Mouse (Mus musculus) cerebellum, adult 2 months (tissue): ENCODE data around the gene Lrrc1. TPM values are rescaled to one million over a fixed set of nuclear protein-coding genes. Genes with fewer than 3 reads are reported as not detected.

Source experiments
- DNase-seq, 2 experiments: peaks; one replicate each; pipeline ENCODE4 v3.0.0; 2021
- H3K27ac ChIP-seq: fragments of 200-500 bp; 2 replicates; pipeline ENCODE4 v1.5.1; 2012; ENCODE audit warnings: low read length, control low read depth, inconsistent platforms; ENCODE audit not compliant: insufficient read depth
- H3K27me3 ChIP-seq: fragments of 200-500 bp; 2 replicates; pipeline ENCODE4 v1.6.1; 2012; ENCODE audit warnings: inconsistent platforms, mild to moderate bottlenecking, low read length, moderate library complexity; ENCODE audit not compliant: control insufficient read depth, insufficient read depth
- H3K4me1 ChIP-seq: fragments of 200-500 bp; 2 replicates; pipeline ENCODE4 v1.6.1; 2011; ENCODE audit warnings: low read length; ENCODE audit not compliant: control insufficient read depth, insufficient read depth
- H3K4me3 ChIP-seq: fragments of 200-500 bp; replicated peaks from 2 replicates; pipeline ENCODE3; 2011; ENCODE audit warnings: mild to moderate bottlenecking, low read depth, low read length, control low read depth; ENCODE audit not compliant: insufficient read depth
- CTCF ChIP-seq: fragments of 200-500 bp; IDR thresholded peaks from 2 replicates; pipeline ENCODE4 v1.5.1; 2011; ENCODE audit warnings: low read depth, mild to moderate bottlenecking, control low read depth, low read length, moderate library complexity, borderline replicate concordance; ENCODE audit not compliant: insufficient read depth
- POLR2A ChIP-seq: fragments of 200-500 bp; IDR thresholded peaks from 2 replicates; pipeline ENCODE4 v1.6.1; 2011; ENCODE audit warnings: low read length, control low read depth, borderline replicate concordance; ENCODE audit not compliant: insufficient read depth
- WGBS: fragments of 180-500 bp; shearing (Covaris S2); methylation state at CpG from one replicate; pipeline ENCODE4 v1.1.7; 2018; 5-methylcytosine and 5-hydroxymethylcytosine counted together
- polyA plus RNA-seq: library from polyadenylated mRNA; depleted of rRNA; stranded (reverse); fragments of >200 nt; gene quantifications from 2 replicates; pipeline ENCODE4 v1.2.3, GENCODE M21; 2012

Gene Lrrc1
- polyA plus RNA-seq, 1 experiment = 28.8 TPM

DNA sequence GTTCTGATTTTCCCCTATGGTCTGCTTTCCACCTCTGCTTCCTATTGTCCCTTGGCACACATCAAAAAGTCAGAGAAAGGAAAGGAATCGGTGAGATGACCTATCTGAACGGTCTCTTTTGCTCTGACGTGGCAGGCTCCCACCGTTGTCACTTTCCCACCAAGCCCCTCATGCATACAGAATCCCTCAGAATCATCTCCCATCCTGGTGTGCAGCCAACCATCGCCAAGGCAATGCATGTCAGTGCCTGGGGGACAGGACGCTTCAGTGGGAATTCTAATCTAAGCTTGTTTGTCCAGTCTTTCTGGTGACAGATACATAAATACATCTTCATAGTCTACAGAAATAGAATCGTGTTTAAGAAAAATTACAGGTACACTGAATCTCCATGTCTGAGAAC, 64.7 kb downstream of the Lrrc1 start:
- H3K4me1 ChIP-seq = peaks cover 14% of the 10 kb centered on the region
- 78% methylated on average over 7 of the region's 7 CpGs for WGBS
- no peak for DNase-seq
- H3K27me3 ChIP-seq = no peaks in the 10 kb centered on the region
- no peak overlapping the region for H3K27ac ChIP-seq
- no peak overlapping the region for H3K4me3 ChIP-seq
- TF ChIP-seq CTCF = no peak
- TF ChIP-seq POLR2A = no peak

DNA sequence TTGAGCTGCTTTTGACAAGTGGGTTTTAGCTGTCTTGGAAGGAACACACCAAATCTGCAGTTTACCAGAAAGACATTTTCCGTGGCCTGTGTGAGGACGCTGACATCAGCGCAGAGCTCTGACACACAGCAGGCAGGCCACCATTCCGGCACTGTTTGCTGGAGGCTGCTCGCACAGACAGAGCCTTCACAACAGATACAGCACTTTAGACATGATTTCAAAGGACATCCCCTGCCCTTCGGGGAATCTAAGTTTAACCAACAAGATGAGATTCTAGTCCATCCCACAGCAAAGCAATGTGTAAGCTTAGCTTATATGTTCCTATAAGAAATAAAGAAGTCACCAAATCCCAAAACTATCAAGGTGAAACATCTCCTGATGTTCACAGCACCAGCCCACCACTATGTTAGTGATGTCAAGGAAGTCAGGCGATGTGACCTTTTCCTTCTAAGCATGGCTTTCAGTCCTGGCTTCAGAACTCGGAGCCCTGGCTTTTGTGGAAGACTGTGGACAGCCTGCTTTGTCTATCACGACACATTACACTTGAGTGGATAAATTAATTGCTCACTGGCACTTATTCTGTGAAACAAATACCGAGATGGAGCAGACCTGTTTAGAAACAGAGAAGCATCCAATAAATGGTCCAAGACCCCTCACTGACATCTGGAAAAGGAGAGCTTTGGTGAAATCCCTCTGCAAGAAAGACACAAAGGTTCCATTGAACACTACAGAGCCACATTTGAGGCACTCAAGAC, 66.3 kb downstream of the Lrrc1 start:
- DNase-seq = no peak
- H3K27me3 ChIP-seq = no peaks in the 10 kb centered on the region
- H3K4me1 ChIP-seq = peaks cover 14% of the 10 kb centered on the region
- WGBS = 53% methylated on average over 10 of the region's 10 CpGs
- no peak overlapping the region for H3K27ac ChIP-seq
- H3K4me3 ChIP-seq = no peak overlapping the region
- TF ChIP-seq POLR2A = no peak
- no peak for TF ChIP-seq CTCF

DNA sequence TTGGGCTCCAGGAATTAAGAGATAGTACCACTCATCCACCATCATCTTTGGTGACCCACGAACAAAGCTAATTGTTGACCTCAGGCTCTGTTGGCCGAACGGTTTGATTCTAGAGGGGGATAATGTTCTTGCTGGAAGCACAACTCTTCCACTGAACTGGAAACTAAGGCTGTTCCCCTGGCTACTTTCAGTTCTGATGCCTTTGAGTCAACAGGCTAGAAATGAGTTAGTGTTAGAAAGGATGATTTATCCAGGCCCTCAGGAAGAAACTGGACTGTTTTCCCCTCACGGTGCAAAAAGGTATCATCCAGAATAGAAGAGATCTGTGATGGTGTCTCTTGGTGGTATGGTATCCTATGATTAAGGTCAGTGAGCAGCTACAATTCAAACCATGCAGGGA, 70.1 kb downstream of the Lrrc1 start:
- TF ChIP-seq POLR2A (no peak), CTCF (no peak)
- H3K27ac ChIP-seq = no peak overlapping the region
- no peak overlapping the region for H3K4me3 ChIP-seq
- H3K4me1 ChIP-seq = peaks cover 14% of the 10 kb centered on the region
- H3K27me3 ChIP-seq = no peaks in the 10 kb centered on the region
- DNase-seq = no peak
- 98% methylated on average over 4 of the region's 4 CpGs for WGBS

DNA sequence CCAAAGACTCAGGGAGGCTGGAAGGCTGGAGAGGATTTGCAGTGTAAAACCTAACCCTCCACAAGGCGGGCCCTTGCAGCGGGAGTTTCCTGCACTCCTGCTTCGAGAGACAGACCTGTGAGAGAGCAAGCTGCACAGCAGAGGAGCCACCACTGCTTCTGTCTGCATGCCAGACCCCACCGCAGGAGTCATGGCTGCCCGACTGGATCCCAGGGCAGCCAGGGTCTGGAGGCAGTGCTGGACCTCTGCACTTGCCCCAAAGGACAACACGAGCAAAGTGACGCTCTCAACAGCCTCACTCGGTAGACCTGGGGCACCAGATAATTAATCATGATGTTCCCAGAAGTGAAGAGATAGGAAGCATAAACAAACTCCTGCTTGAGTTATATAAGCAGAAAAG, 72.1 kb downstream of the Lrrc1 start:
- H3K4me1 ChIP-seq = peaks cover 11% of the 10 kb centered on the region
- DNase-seq = no peak
- no peaks in the 10 kb centered on the region for H3K27me3 ChIP-seq
- H3K27ac ChIP-seq = no peak overlapping the region
- no peak overlapping the region for H3K4me3 ChIP-seq
- 72% methylated on average over 8 of the region's 8 CpGs for WGBS
- no peak for TF ChIP-seq POLR2A
- no peak for TF ChIP-seq CTCF

DNA sequence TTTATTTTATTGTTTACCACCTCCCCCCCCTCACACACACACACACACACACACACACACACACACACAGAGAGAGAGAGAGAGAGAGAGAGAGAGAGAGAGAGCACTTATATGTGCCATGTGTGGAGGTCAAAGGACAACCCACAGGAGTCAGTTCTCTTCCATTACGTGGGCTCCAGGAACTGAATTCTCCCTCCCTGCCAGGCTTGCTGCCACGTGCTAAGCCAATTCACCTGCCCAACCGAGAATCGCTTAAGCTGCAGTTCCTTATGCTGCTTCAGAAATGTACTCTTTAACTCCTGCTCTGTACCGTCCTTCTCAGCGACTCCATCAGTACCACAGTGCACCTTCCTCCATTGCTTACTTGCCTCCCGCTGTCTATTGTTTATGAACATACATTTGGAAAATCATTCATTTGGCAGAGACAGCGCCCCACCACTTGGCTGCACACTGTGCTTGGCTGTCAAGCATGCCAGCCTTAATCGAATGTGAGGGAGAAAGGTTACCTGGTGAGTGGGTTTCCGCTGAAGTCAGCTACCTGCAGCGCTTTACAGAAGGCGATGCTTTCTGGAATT, 72.9 kb downstream of the Lrrc1 start:
- peaks cover 11% of the 10 kb centered on the region for H3K4me1 ChIP-seq
- 17% methylated on average over 12 of the region's 12 CpGs for WGBS
- peak overlapping the region; percentile 36 for H3K4me3 ChIP-seq
- no peak overlapping the region for H3K27ac ChIP-seq
- H3K27me3 ChIP-seq = no peaks in the 10 kb centered on the region
- DNase-seq = peak; percentile 45 to 57
- TF ChIP-seq CTCF (no peak), POLR2A (no peak)

DNA sequence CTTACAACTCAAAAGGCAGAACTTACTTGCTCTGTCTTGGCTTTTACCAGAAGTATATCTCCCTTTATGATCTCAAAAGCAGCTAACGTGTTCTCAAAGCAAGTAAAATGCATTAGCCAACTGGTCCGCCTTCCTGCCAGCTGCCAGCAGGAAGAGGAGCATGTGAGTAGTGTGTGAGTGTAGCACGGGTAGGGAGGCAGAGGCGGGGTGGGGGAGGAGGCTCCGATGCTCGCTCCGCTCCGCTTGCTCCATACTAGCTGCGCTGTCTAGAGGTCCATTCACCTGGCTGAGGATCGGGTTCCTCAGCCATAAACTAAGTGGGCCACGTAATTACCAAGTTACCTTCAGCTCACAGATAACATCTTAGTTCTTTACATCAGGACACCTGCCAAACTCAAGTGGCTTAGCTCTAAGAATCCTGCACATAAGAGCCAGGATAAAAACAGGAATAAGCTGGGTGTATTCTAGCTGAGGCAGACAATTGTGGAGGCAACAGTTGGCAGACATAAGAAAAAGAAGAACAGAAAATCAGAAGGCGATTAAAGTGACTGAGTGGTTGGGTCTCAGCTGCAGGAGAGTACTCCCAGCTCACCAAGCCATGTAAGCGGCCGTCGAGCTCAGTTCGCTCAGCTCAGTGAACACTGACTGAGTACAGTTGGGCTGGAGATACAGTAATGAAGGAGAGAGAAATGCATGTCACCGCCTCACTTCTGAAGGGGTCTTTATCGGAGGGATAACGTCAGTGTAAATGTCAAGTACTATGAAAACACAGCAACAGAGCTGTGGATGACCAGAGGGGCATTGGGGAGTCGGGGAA, 74.7 kb downstream of the Lrrc1 start:
- Histone ChIP-seq H3K27me3 (no peaks in the 10 kb centered on the region), H3K27ac (no peak overlapping the region), H3K4me1 (peaks cover 11% of the 10 kb centered on the region), H3K4me3 (no peak overlapping the region)
- 56% methylated on average over 20 of the region's 20 CpGs for WGBS
- TF ChIP-seq POLR2A = no peak
- TF ChIP-seq CTCF = no peak
- DNase-seq = peak in 1 of 2 experiments; percentile 24

DNA sequence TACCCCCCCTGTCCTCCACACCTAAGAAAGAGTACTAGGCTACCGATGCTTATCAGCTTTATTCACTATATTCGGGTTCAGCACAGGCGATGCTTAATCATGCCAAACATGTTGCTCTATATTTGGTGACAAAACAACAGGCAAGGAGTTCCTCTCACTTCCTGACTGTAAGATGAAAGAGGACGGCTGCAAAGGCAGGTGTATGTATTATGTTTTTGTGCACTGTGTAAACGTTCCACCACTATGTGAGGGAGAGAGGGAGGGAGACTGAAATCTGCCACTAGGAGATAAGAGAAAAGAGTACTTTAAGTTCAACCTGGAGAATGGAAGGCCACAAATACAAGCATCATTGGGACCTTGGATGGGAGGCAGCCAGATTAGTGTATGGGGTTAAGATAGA, 77.7 kb downstream of the Lrrc1 start:
- DNase-seq = no peak
- H3K4me1 ChIP-seq = peaks cover 10% of the 10 kb centered on the region
- H3K4me3 ChIP-seq = no peak overlapping the region
- H3K27me3 ChIP-seq = no peaks in the 10 kb centered on the region
- WGBS = 95% methylated on average over 5 of the region's 5 CpGs
- TF ChIP-seq CTCF (no peak), POLR2A (no peak)
- no peak overlapping the region for H3K27ac ChIP-seq

DNA sequence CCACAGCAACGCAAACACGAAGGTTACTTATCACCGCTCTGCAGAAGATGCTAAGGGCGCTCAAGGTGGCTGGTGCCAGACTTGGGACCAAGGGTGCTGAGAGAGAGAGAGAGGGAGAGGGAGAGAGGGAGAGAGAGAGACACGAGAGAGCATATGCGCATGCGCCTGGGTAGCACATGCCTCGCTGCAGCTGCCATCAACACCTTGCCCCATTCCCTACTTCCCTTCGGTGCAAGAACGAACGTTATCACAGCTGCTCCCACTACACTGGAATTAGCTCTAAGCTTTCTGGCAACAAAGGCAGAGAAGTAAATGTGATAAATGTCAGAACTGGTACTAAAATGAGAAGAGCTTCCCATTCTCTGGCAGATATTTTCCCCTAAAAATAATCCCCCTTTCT, 79.3 kb downstream of the Lrrc1 start:
- Histone ChIP-seq H3K4me3 (no peak overlapping the region), H3K27ac (no peak overlapping the region), H3K4me1 (peaks cover 3% of the 10 kb centered on the region; the same call in 1 of the 2 replicates), H3K27me3 (no peaks in the 10 kb centered on the region)
- TF ChIP-seq POLR2A (no peak), CTCF (no peak)
- no peak for DNase-seq
- WGBS = 87% methylated on average over 11 of the region's 11 CpGs
